Mouse (Mus musculus): ENCODE results near the gene Gpatch2. TPM values are rescaled to one million over a fixed set of nuclear protein-coding genes. Genes with fewer than 3 reads are reported as not detected.

Gpatch2 gene
- polyA plus RNA-seq, 1 experiment from 2014 or later: 20.6 TPM

DNA sequence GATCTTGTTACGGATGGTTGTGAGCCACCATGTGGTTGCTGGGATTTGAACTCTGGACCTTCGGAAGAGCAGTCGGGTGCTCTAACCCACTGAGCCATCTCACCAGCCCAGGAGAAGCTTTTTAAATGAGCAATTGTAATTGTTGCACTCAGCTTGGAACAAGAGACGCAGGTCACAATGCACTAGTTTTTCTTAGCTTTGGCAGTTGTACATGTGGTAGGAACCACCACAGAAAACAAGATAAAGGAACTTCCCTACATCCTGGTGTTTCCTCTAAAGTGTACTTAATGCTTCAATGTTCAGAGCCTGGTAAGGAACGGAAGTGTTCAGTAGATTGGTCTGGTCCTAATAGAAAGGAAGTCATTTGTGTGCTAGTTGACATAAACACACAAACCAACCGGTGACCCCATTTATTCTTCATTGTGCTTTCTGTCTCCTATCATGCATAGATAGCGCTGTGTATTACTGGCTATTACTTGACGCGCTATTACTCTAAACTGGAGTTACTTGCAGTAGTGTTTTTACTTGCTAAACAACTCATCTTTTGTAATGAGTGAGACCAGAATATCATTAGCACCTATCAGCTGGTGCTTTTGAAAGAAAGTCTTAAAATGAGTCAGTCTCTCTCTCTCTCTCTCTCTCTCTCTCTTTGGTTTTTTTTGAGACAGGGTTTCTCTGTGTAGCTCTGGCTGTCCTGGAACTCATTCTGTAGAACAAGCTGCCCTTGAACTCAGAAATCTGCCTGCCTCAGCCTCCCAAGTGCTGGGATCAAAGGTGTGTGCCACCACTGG lies 1.5 kb downstream of the Gpatch2 start:
- ATAC-seq (replicated peaks; ENCODE audit: insufficient number of reproducible peaks, low FRiP score, low TSS enrichment, low read depth): no peak
- WGBS: 93% methylated on average over 9 of the region's 9 CpGs

DNA sequence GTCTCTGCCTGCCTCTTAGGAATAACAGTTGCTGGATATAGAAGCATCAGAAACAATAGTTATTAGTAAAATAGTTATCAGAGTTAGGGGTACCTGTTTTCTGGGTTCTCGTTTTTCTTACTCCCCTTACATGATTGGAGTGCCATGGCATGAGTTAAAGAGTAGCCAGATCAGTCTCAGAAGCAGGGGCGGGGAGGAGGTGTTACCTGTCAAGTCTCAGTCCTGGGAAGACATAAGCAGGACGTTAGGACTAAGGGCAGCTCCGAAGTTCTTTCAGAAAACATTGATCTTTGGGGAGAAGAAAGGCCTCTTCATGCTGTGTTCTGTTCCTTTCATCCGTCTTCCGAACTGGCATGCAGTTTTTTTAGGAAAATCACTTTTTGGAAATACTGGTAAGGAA lies 5.4 kb downstream of the Gpatch2 start:
- ATAC-seq (replicated peaks; ENCODE audit: insufficient number of reproducible peaks, low FRiP score, low TSS enrichment, low read depth) (no peak), DNase-seq (ENCODE audit: low spot score) (no peak)
- no peaks in the 10 kb centered on the region for H3K4me1 ChIP-seq (ENCODE audit: control insufficient read depth, insufficient read depth, low read length)
- no peaks in the 10 kb centered on the region for H3K9me3 ChIP-seq (replicated peaks; ENCODE audit: control insufficient read depth, low read length)
- H3K9ac ChIP-seq (replicated peaks; ENCODE audit: low read length): no peak overlapping the region
- no peaks in the 10 kb centered on the region for H3K27me3 ChIP-seq (ENCODE audit: control insufficient read depth, insufficient read depth, low read length)
- H3K36me3 ChIP-seq (replicated peaks; ENCODE audit: control insufficient read depth, insufficient read depth, low read depth, low read length): no peaks in the 10 kb centered on the region
- H3K27ac ChIP-seq (replicated peaks; ENCODE audit: low read depth, low read length): no peak overlapping the region
- H3K4me3 ChIP-seq (ENCODE audit: low read depth, low read length): no peak overlapping the region
- WGBS: 88% methylated on average over 6 of the region's 6 CpGs
- H3K4me2 ChIP-seq (ENCODE audit: low read depth, low read length): no peak overlapping the region

More for the DNA sequence above, 1.5 kb downstream of the Gpatch2 start:
- no peak for DNase-seq (ENCODE audit: low spot score)
- Histone ChIP-seq H3K4me2 (ENCODE audit: low read depth, low read length) (no peak overlapping the region), H3K9ac (replicated peaks; ENCODE audit: low read length) (no peak overlapping the region), H3K27ac (replicated peaks; ENCODE audit: low read depth, low read length) (no peak overlapping the region), H3K4me1 (ENCODE audit: control insufficient read depth, insufficient read depth, low read length) (no peaks in the 10 kb centered on the region), H3K36me3 (replicated peaks; ENCODE audit: control insufficient read depth, insufficient read depth, low read depth, low read length) (no peaks in the 10 kb centered on the region), H3K9me3 (replicated peaks; ENCODE audit: control insufficient read depth, low read length) (no peaks in the 10 kb centered on the region), H3K27me3 (ENCODE audit: control insufficient read depth, insufficient read depth, low read length) (no peaks in the 10 kb centered on the region), H3K4me3 (ENCODE audit: low read depth, low read length) (no peak overlapping the region)

DNA sequence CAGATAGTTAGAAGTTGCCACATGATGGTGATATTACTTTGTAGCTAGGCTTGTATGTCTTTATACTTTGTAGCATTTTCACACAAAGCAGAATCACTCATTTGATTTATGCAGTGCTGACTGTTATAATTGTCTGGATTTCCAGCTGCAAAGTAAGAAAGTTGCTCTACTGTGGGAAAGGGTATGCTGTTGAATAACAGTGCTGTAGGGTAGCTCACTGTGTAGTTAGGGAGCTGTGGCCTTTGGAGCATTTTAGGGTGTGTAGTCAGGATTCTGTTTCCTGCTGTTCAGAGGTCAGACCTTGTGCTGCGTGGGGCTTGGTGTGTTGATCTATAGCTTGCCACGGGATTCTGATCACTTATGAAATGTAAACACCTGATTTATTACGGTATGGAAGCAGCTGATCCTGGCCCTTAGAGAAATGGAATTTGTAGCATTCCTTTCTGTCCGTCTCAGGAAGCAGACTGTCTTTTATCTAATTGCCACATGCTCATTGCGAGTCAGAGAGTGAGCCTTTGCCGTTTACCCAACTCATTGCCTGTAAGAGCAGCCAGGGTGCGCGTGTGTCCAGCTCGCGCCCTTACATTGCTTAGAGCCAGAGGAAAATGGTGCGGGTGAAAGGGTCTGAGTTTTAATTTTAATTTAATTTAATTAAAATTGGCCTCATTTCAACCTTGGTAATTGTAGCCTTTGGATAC lies 11.2 kb downstream of the Gpatch2 start:
- WGBS: 74% methylated on average over 11 of the region's 11 CpGs
- Histone ChIP-seq H3K4me3 (ENCODE audit: low read depth, low read length) (no peak overlapping the region), H3K4me1 (ENCODE audit: control insufficient read depth, insufficient read depth, low read length) (no peaks in the 10 kb centered on the region), H3K9me3 (replicated peaks; ENCODE audit: control insufficient read depth, low read length) (no peaks in the 10 kb centered on the region), H3K27me3 (ENCODE audit: control insufficient read depth, insufficient read depth, low read length) (no peaks in the 10 kb centered on the region), H3K36me3 (replicated peaks; ENCODE audit: control insufficient read depth, insufficient read depth, low read depth, low read length) (no peaks in the 10 kb centered on the region), H3K4me2 (ENCODE audit: low read depth, low read length) (no peak overlapping the region), H3K9ac (replicated peaks; ENCODE audit: low read length) (no peak overlapping the region), H3K27ac (replicated peaks; ENCODE audit: low read depth, low read length) (no peak overlapping the region)
- ATAC-seq (replicated peaks; ENCODE audit: insufficient number of reproducible peaks, low FRiP score, low TSS enrichment, low read depth) (no peak), DNase-seq (ENCODE audit: low spot score) (no peak)

DNA sequence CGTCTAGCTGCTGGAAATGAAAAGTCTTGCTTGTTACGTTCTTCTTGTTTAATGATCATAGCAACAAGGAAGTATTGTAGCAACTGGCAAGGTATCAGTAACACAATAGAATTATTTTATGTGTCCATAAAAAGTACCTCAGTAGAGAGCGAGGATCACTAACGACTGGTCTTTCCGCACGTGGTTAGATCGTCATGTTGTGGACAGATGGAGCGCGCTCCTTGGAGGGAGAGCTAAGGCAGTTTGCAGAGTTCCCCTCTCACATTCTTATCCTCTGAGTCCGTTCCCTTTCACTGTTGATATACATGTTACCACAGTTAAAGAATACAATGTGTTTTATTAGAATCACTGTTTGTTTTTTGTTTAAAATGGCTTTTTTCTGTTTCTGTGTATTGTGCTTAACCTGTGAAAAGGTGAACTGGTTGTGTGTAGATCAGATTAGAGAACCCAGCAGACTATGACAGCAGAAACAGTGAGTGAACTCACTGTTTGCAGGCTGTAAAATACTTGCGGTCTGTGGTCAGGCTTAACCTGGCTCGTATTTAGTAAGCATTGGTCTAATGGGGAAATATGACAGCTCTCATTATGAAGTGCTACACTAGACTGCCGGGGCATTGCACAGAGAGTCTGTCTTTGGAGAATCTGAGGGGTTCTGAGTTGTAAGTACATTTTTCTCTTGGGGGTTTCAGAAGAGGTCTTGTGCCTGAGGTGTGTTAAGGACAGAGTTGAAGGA lies 13.3 kb downstream of the Gpatch2 start:
- Histone ChIP-seq H3K36me3 (replicated peaks; ENCODE audit: control insufficient read depth, insufficient read depth, low read depth, low read length) (no peaks in the 10 kb centered on the region), H3K4me1 (ENCODE audit: control insufficient read depth, insufficient read depth, low read length) (no peaks in the 10 kb centered on the region), H3K4me3 (ENCODE audit: low read depth, low read length) (no peak overlapping the region), H3K4me2 (ENCODE audit: low read depth, low read length) (no peak overlapping the region), H3K27me3 (ENCODE audit: control insufficient read depth, insufficient read depth, low read length) (no peaks in the 10 kb centered on the region), H3K9me3 (replicated peaks; ENCODE audit: control insufficient read depth, low read length) (no peaks in the 10 kb centered on the region), H3K9ac (replicated peaks; ENCODE audit: low read length) (no peak overlapping the region), H3K27ac (replicated peaks; ENCODE audit: low read depth, low read length) (no peak overlapping the region)
- WGBS: 86% methylated on average over 13 of the region's 13 CpGs
- DNase-seq (ENCODE audit: low spot score) (no peak), ATAC-seq (replicated peaks; ENCODE audit: insufficient number of reproducible peaks, low FRiP score, low TSS enrichment, low read depth) (no peak)

DNA sequence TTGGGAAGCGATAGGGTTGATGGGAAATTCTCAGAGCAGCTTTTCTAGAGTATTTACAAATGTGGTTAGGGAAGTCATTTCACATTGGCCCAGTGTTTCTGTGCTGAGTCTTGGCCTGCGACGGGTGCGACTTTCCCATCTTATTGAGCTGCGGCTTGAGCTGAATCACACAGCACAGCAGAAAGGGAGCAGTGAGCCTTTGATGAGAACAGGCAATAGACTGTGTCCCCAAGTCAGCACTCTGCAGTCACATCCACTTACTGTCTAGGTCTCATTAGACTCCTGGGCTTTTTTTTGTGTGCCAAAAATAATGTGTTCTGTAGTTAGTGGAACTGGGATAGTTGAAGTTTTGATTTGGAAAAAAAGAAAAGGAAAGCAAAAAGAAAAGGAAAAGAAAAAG lies 14.9 kb downstream of the Gpatch2 start:
- H3K36me3 ChIP-seq (replicated peaks; ENCODE audit: control insufficient read depth, insufficient read depth, low read depth, low read length): no peaks in the 10 kb centered on the region
- no peaks in the 10 kb centered on the region for H3K27me3 ChIP-seq (ENCODE audit: control insufficient read depth, insufficient read depth, low read length)
- H3K4me3 ChIP-seq (ENCODE audit: low read depth, low read length): no peak overlapping the region
- ATAC-seq (replicated peaks; ENCODE audit: insufficient number of reproducible peaks, low FRiP score, low TSS enrichment, low read depth): no peak
- no peak overlapping the region for H3K4me2 ChIP-seq (ENCODE audit: low read depth, low read length)
- no peak overlapping the region for H3K9ac ChIP-seq (replicated peaks; ENCODE audit: low read length)
- WGBS: 94% methylated on average over 5 of the region's 5 CpGs
- no peaks in the 10 kb centered on the region for H3K4me1 ChIP-seq (ENCODE audit: control insufficient read depth, insufficient read depth, low read length)
- no peak for DNase-seq (ENCODE audit: low spot score)
- no peaks in the 10 kb centered on the region for H3K9me3 ChIP-seq (replicated peaks; ENCODE audit: control insufficient read depth, low read length)
- no peak overlapping the region for H3K27ac ChIP-seq (replicated peaks; ENCODE audit: low read depth, low read length)

DNA sequence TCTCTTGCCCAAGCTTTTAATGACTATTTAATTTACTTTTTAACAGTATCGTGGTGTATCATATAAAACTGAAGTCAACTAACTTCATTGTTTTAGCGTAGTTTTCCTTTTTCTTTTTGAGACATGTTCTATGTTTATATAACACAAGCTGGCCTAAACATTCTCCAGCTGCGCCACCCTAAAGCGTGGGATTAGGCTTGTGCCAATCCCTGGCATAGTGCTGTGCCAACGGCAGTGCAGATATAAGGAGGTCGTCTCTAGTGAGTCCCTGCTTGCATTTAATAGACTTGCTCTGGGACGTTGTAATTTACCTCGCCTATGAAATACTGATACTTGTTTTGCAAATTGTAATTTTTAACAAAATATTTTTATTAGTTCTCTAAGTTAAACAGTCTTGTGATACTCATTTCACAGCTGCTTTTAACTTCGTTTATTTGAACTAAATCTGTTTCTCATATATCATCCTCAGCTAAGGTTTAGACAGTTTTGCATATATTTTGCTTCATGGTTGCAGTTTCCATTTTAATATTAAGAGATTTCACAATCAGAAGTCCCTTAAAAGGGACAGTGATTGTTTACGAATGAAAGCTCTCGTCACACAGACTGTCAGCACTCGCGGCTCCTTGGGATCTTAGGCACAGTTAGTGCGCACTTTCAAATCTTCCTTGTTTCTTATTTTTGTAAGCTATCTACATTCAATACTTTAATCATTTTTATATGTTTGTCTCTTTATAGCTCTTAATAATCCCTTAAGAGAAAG lies 17.1 kb downstream of the Gpatch2 start:
- ATAC-seq (replicated peaks; ENCODE audit: insufficient number of reproducible peaks, low FRiP score, low TSS enrichment, low read depth): no peak
- H3K27ac ChIP-seq (replicated peaks; ENCODE audit: low read depth, low read length): no peak overlapping the region
- no peaks in the 10 kb centered on the region for H3K4me1 ChIP-seq (ENCODE audit: control insufficient read depth, insufficient read depth, low read length)
- DNase-seq (ENCODE audit: low spot score): no peak
- H3K27me3 ChIP-seq (ENCODE audit: control insufficient read depth, insufficient read depth, low read length): no peaks in the 10 kb centered on the region
- H3K36me3 ChIP-seq (replicated peaks; ENCODE audit: control insufficient read depth, insufficient read depth, low read depth, low read length): no peaks in the 10 kb centered on the region
- no peak overlapping the region for H3K4me2 ChIP-seq (ENCODE audit: low read depth, low read length)
- no peak overlapping the region for H3K9ac ChIP-seq (replicated peaks; ENCODE audit: low read length)
- no peak overlapping the region for H3K4me3 ChIP-seq (ENCODE audit: low read depth, low read length)
- no peaks in the 10 kb centered on the region for H3K9me3 ChIP-seq (replicated peaks; ENCODE audit: control insufficient read depth, low read length)
- 85% methylated on average over 14 of the region's 14 CpGs for WGBS

DNA sequence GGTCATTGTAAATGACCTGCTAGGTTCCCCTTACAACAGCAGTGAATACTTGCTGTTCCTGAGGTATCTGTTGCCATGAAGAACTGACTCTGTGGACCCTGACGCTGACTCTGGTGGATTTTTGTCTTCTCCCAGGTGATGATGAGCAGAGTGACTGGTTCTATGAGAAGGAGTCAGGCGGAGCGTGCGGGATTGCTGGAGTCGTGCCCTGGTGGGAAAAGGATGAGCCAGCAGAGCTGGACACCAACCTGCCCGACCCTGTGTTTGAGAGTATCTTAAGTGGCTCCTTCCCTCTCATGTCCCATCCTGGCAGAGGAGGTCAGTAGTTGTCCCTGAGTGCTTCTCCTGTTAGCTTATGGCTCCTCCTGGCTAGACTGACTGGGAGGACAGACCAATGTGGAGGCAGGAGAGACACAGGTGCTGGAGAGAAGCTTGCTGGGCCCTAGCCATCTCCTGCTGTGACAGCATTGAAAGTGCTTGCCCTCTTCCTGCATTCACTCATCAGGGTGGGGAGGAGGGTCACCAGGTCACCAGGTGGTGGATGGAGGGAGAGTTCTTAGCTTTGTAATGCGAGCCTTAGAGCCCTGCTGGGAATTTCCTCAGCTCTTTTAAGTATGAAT lies 17.8 kb downstream of the Gpatch2 start:
- H3K27ac ChIP-seq (replicated peaks; ENCODE audit: low read depth, low read length): no peak overlapping the region
- no peak overlapping the region for H3K9ac ChIP-seq (replicated peaks; ENCODE audit: low read length)
- H3K9me3 ChIP-seq (replicated peaks; ENCODE audit: control insufficient read depth, low read length): no peaks in the 10 kb centered on the region
- ATAC-seq (replicated peaks; ENCODE audit: insufficient number of reproducible peaks, low FRiP score, low TSS enrichment, low read depth): no peak
- 63% methylated on average over 7 of the region's 7 CpGs for WGBS
- DNase-seq (ENCODE audit: low spot score): no peak
- no peak overlapping the region for H3K4me2 ChIP-seq (ENCODE audit: low read depth, low read length)
- H3K27me3 ChIP-seq (ENCODE audit: control insufficient read depth, insufficient read depth, low read length): no peaks in the 10 kb centered on the region
- no peaks in the 10 kb centered on the region for H3K36me3 ChIP-seq (replicated peaks; ENCODE audit: control insufficient read depth, insufficient read depth, low read depth, low read length)
- H3K4me3 ChIP-seq (ENCODE audit: low read depth, low read length): no peak overlapping the region
- no peaks in the 10 kb centered on the region for H3K4me1 ChIP-seq (ENCODE audit: control insufficient read depth, insufficient read depth, low read length)

All from embryonic facial prominence, embryonic 11.5 days (tissue).